Mouse (Mus musculus) heart, postnatal 0 days (tissue): ENCODE measurements around the gene Frmd6. TPM values are rescaled to one million over a fixed set of nuclear protein-coding genes. Genes with fewer than 3 reads are reported as not detected.
A peak's percentile ranks its signal among the peaks of the same experiment; 100 is the strongest.

ENCODE experiments used
- ATAC-seq: fragments of 200-750 bp; cut with Nextera tagmentation; 2 replicates; pipeline ENCODE4 v1.8.0; 2017; ENCODE audit warnings: low read depth, moderate number of reproducible peaks, moderate library complexity; ENCODE audit not compliant: insufficient read depth
- DNase-seq: peaks from one replicate; pipeline ENCODE4 v3.0.0-alpha.2; 2016; ENCODE audit warnings: low spot score
- H3K27ac ChIP-seq: fragments of 300-500 bp; sonication (generic); 2 replicates; pipeline ENCODE4 v1.5.1; 2014; ENCODE audit warnings: low read depth, mild to moderate bottlenecking
- H3K27me3 ChIP-seq: fragments of 300-500 bp; sonication (generic); 2 replicates; pipeline ENCODE4 v1.6.1; 2014; ENCODE audit warnings: low read length, mixed read lengths; ENCODE audit not compliant: control insufficient read depth, insufficient read depth
- H3K36me3 ChIP-seq: fragments of 300-500 bp; sonication (generic); replicated peaks from 2 replicates; pipeline ENCODE4 v1.6.1; 2014; ENCODE audit warnings: low read length, mixed read lengths; ENCODE audit not compliant: control insufficient read depth, insufficient read depth
- H3K4me1 ChIP-seq: fragments of 300-500 bp; sonication (generic); 2 replicates; pipeline ENCODE4 v1.6.1; 2014; ENCODE audit warnings: antibody characterized with exemption; ENCODE audit not compliant: control insufficient read depth, insufficient read depth
- H3K4me2 ChIP-seq: fragments of 300-500 bp; sonication (generic); 2 replicates; pipeline ENCODE4 v1.6.1; 2014; ENCODE audit warnings: low read depth, mild to moderate bottlenecking, low read length, moderate library complexity
- H3K4me3 ChIP-seq: fragments of 300-500 bp; sonication (generic); 2 replicates; pipeline ENCODE4 v1.5.1; 2014; ENCODE audit warnings: low read depth, low read length
- H3K9ac ChIP-seq: fragments of 300-500 bp; sonication (generic); replicated peaks from 2 replicates; pipeline ENCODE4 v1.6.1; 2014; ENCODE audit warnings: low read depth, low read length, mixed read lengths
- H3K9me3 ChIP-seq: fragments of 300-500 bp; sonication (generic); replicated peaks from 2 replicates; pipeline ENCODE4 v1.6.1; 2016; ENCODE audit warnings: low read length; ENCODE audit not compliant: control insufficient read depth
- CTCF ChIP-seq: IDR thresholded peaks from 2 replicates; pipeline ENCODE4 v1.5.1; 2016; ENCODE audit warnings: antibody characterized with exemption, control low read depth, low read depth
- EP300 ChIP-seq: IDR thresholded peaks from 2 replicates; pipeline ENCODE4 v1.6.1; 2016; ENCODE audit warnings: antibody characterized with exemption, low read depth
- WGBS: fragments of 180-500 bp; shearing (Covaris S2); extraction: QIAGEN DNeasy Blood & Tissue Kit; methylation state at CpG from one replicate; pipeline ENCODE4 v1.1.7; 2014; 5-methylcytosine and 5-hydroxymethylcytosine counted together
- polyA plus RNA-seq: library from polyadenylated mRNA; unstranded; fragments of >200 nt; fragmentation: Nextera tagmentation; extraction: Ambion mirVana; gene quantifications from 2 replicates; pipeline ENCODE4 v1.2.1, GENCODE M21; 2015
- total RNA-seq: library from RNA; depleted of rRNA; stranded (reverse); fragments of >200 nt; gene quantifications from 2 replicates; pipeline ENCODE4 v1.2.3, GENCODE M21; 2014; ENCODE audit warnings: low replicate concordance; rRNA removed

The Frmd6 gene
- total RNA-seq (22.6 and 29.2 TPM in 2 replicates), polyA plus RNA-seq (17.4 and 17.9 TPM in 2 replicates)

DNA sequence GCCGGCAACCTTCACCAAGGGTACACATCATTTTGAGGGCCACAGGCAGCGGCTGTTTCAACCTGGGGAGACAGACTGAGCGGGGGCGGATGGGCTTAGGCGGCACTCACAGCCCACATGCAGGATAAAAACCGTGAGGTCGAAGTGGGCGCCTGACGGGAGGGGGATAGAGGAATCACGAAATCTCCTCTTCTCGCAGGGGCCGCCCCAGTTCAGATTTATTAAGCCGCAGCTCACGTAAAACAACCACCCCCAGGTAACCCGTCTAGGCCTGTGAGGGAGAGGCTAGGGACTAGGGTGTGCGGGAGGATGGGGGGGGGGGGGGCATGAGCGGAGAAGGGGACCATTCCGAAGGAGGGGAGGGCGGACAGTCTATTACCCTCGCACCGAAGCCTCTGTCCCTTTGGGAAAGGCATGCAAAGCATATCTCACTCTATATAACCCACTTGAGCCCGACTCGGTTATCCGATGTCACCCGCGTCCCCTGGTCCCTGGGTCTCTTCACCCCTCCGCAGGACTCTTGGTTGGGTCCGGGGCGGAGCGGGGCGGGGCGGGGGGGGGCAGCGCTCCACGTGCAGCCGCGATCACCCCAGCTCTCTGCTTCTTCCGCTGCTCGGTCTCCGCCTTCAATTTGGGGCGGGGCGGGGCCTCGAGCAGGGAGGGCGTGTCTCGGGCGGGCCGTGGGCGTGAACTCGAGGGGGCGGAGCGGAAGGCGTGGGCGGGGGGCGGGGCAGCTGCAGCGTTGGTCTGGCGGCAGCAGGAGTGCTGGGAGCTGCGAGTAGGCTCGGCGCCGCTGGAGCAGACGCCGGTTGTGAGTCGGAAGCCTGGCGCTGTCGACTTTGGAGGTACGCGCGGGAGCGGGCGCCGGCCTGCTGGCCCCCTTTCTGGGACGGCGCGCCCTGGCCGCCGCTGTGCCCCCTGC lies at the start of gene Frmd6:
Gene Frmd6 (plus strand): TSS at position 786 of the 922 bp plus-strand sequence.
- WGBS: under 1% methylated on average over 68 of the region's 75 CpGs
- Histone ChIP-seq H3K9ac (peak within 1 kb of the TSS; percentile 78), H3K27me3 (no peaks in the 10 kb centered on the region), H3K4me1 (peaks cover 33% of the 10 kb centered on the region), H3K4me2 (peak within 1 kb of the TSS; percentile 90), H3K9me3 (no peaks in the 10 kb centered on the region), H3K36me3 (no peaks in the 10 kb centered on the region), H3K27ac (peak within 1 kb of the TSS; percentile 95), H3K4me3 (peak within 1 kb of the TSS; percentile 66)
- DNase-seq (peak; percentile 93), ATAC-seq (peak; percentile 90)
- TF ChIP-seq EP300: peak; percentile 73; the same call in 1 of the 2 replicates
- TF ChIP-seq CTCF: peak; percentile 46

- no peaks in the 10 kb centered on the region for H3K9me3 ChIP-seq
- H3K4me3 ChIP-seq: no peak overlapping the region
- peaks cover 10% of the 10 kb centered on the region; the same call in 1 of the 2 replicates for H3K4me1 ChIP-seq
- H3K36me3 ChIP-seq: no peaks in the 10 kb centered on the region
- 83% methylated on average over 8 of the region's 8 CpGs for WGBS
- no peaks in the 10 kb centered on the region for H3K27me3 ChIP-seq
- DNase-seq (no peak), ATAC-seq (no peak)
- H3K9ac ChIP-seq: no peak overlapping the region
- no peak overlapping the region for H3K27ac ChIP-seq
- H3K4me2 ChIP-seq: no peak overlapping the region
- TF ChIP-seq EP300 (no peak), CTCF (no peak)
Measured at GRCm38 (mm10) chr12:70775609-70776008, 49.7 kb upstream of the Frmd6 start.

- Histone ChIP-seq H3K9ac (no peak overlapping the region), H3K27ac (no peak overlapping the region)
- no peak for ATAC-seq
Measured at GRCm38 (mm10) chr12:70776683-70777082, 48.6 kb upstream of the Frmd6 start.

GRCm38 (mm10) chr12:70777466-70777865 lies 47.8 kb upstream of the Frmd6 start:
- ATAC-seq (no peak), DNase-seq (no peak)
- Histone ChIP-seq H3K36me3 (no peaks in the 10 kb centered on the region), H3K4me2 (no peak overlapping the region), H3K9me3 (no peaks in the 10 kb centered on the region), H3K27ac (no peak overlapping the region), H3K9ac (no peak overlapping the region), H3K4me3 (no peak overlapping the region), H3K4me1 (peaks cover 10% of the 10 kb centered on the region; the same call in 1 of the 2 replicates), H3K27me3 (no peaks in the 10 kb centered on the region)
- WGBS: 56% methylated on average over 5 of the region's 5 CpGs
- TF ChIP-seq EP300 (no peak), CTCF (no peak)

More at GRCm38 (mm10) chr12:70776683-70777082, 48.6 kb upstream of the Frmd6 start:
- H3K4me1 ChIP-seq: peaks cover 10% of the 10 kb centered on the region; the same call in 1 of the 2 replicates
- TF ChIP-seq EP300: no peak
- no peak for TF ChIP-seq CTCF
- H3K27me3 ChIP-seq: no peaks in the 10 kb centered on the region
- DNase-seq: no peak
- no peaks in the 10 kb centered on the region for H3K36me3 ChIP-seq
- 62% methylated on average over 12 of the region's 12 CpGs for WGBS
- H3K4me3 ChIP-seq: no peak overlapping the region
- no peaks in the 10 kb centered on the region for H3K9me3 ChIP-seq
- H3K4me2 ChIP-seq: 0 out of 2 replicates have a peak overlapping the region, but pooled peaks have one; percentile 12

GRCm38 (mm10) chr12:70777866-70778265 lies 47.4 kb upstream of the Frmd6 start:
- TF ChIP-seq CTCF (no peak), EP300 (no peak)
- ATAC-seq (no peak), DNase-seq (no peak)

More at GRCm38 (mm10) chr12:70777866-70778265, 47.4 kb upstream of the Frmd6 start:
- Histone ChIP-seq H3K4me2 (no peak overlapping the region), H3K36me3 (no peaks in the 10 kb centered on the region), H3K27ac (no peak overlapping the region), H3K4me1 (peaks cover 10% of the 10 kb centered on the region; the same call in 1 of the 2 replicates), H3K9ac (no peak overlapping the region), H3K4me3 (no peak overlapping the region), H3K9me3 (no peaks in the 10 kb centered on the region), H3K27me3 (no peaks in the 10 kb centered on the region)
